ENCODE assay signal across 9 mouse cellular contexts in genomic region chr5:138857010-138857617, GRCm38 (mm10). TPM values are rescaled to one million over a fixed set of nuclear protein-coding genes. Genes with fewer than 3 reads are reported as not detected.
DNase-seq lines count a peak whose midpoint lies in the region; ATAC-seq and TF ChIP-seq lines count a peak whose summit lies in the region.
"Had no signal": no experiment of that assay in that cellular context is flagged by ENCODE, and none has a peak within 500 bp of the region (broad histone marks: within the 10 kb centered on the region; RNA-seq: fewer than 3 reads in every experiment).

No protein-coding gene starts in this region.

- no peaks in the 10 kb centered on the region for H3K9me3 ChIP-seq in heart, embryonic 11.5 days (replicated peaks; ENCODE audit: control insufficient read depth, low read length)
- H3K9me3 ChIP-seq in kidney, embryonic 15.5 days (replicated peaks) = no peaks in the 10 kb centered on the region
- no peaks in the 10 kb centered on the region for H3K9me3 ChIP-seq in limb, embryonic 14.5 days (ENCODE audit: control insufficient read depth, low read length)

- 31% methylated on average over 9 of the region's 9 CpGs for WGBS in heart, embryonic 11.5 days (ENCODE audit: insufficient replicate concordance)
- 28% methylated on average over 9 of the region's 9 CpGs for WGBS in kidney, embryonic 15.5 days
- WGBS in limb, embryonic 14.5 days = 37% methylated on average over 9 of the region's 9 CpGs

- TF ChIP-seq POLR2A in limb, embryonic 14.5 days (IDR thresholded peaks at IDR 0.05; ENCODE audit: borderline replicate concordance, extremely low read depth, insufficient read depth, insufficient read length) = no peak
- TF ChIP-seq POLR2A in testis, adult 2 months (IDR thresholded peaks at IDR 0.05; ENCODE audit: control insufficient read depth, low read depth, low read length) = no peak

- ATAC-seq in heart, embryonic 11.5 days (replicated peaks; ENCODE audit: insufficient number of reproducible peaks, low FRiP score, low TSS enrichment) = no peak
- ATAC-seq in kidney, embryonic 15.5 days (replicated peaks; ENCODE audit: low FRiP score) = peak; percentile 83
- ATAC-seq in limb, embryonic 14.5 days (ENCODE audit: low FRiP score, low read depth) = peak; percentile 53; the same call in 1 of the 2 replicates

- H3K9ac ChIP-seq in heart, embryonic 11.5 days (ENCODE audit: low read depth, low read length) = no peak overlapping the region
- H3K9ac ChIP-seq in kidney, embryonic 15.5 days = no peak overlapping the region
- H3K9ac ChIP-seq in limb, embryonic 14.5 days (ENCODE audit: low read depth, low read length, severe bottlenecking) = no peak overlapping the region

- H3K4me2 ChIP-seq in heart, embryonic 11.5 days = no peak overlapping the region
- no peak overlapping the region for H3K4me2 ChIP-seq in kidney, embryonic 15.5 days
- no peak overlapping the region for H3K4me2 ChIP-seq in limb, embryonic 14.5 days (replicated peaks; ENCODE audit: low read depth, low read length, severe bottlenecking)

- H3K4me3 ChIP-seq in heart, embryonic 11.5 days (ENCODE audit: low read depth, low read length) = no peak overlapping the region
- H3K4me3 ChIP-seq in kidney, embryonic 15.5 days (replicated peaks) = no peak overlapping the region
- H3K4me3 ChIP-seq in limb, embryonic 14.5 days (replicated peaks; ENCODE audit: low read length) = no peak overlapping the region
- no peak overlapping the region for H3K4me3 ChIP-seq in testis, adult 2 months (ENCODE audit: control insufficient read depth, low read depth, low read length)

- peak; percentile 74 to 89 for DNase-seq in heart, adult 18-20 months
- peak; percentile 54 for DNase-seq in embryo, embryonic 11.5 days (ENCODE audit: low read depth, low spot score)
- DNase-seq in heart, adult 8-10 months (ENCODE audit: low spot score) = peak; percentile 60
- peak; percentile 71 for DNase-seq in limb, embryonic 14.5 days (ENCODE audit: low spot score)
- DNase-seq in naive thymus-derived CD4-positive, alpha-beta T cell, adult 2 months (ENCODE audit: low read depth) = peak; percentile 28

- no peaks in the 10 kb centered on the region for H3K27me3 ChIP-seq in heart, embryonic 11.5 days (ENCODE audit: control insufficient read depth, insufficient read depth, low read length)
- H3K27me3 ChIP-seq in kidney, embryonic 15.5 days = no peaks in the 10 kb centered on the region
- no peaks in the 10 kb centered on the region for H3K27me3 ChIP-seq in limb, embryonic 14.5 days (ENCODE audit: control insufficient read depth, insufficient read depth, low read length)
- no peaks in the 10 kb centered on the region for H3K27me3 ChIP-seq in testis, adult 2 months (ENCODE audit: control insufficient read depth, insufficient read depth, low read length)

- H3K4me1 ChIP-seq in heart, embryonic 11.5 days (ENCODE audit: control insufficient read depth, insufficient read depth, low read length) = no peaks in the 10 kb centered on the region
- peaks cover 11% of the 10 kb centered on the region for H3K4me1 ChIP-seq in kidney, embryonic 15.5 days
- no peaks in the 10 kb centered on the region; the same call in 1 of the 2 replicates for H3K4me1 ChIP-seq in limb, embryonic 14.5 days (ENCODE audit: control insufficient read depth, insufficient read depth, low read length)
- no peaks in the 10 kb centered on the region for H3K4me1 ChIP-seq in testis, adult 2 months (ENCODE audit: control insufficient read depth, insufficient read depth, low read length)

- no peak overlapping the region for H3K27ac ChIP-seq in heart, embryonic 11.5 days (ENCODE audit: low read depth, low read length)
- no peak overlapping the region for H3K27ac ChIP-seq in kidney, embryonic 15.5 days
- no peak overlapping the region for H3K27ac ChIP-seq in limb, embryonic 14.5 days (replicated peaks; ENCODE audit: low read depth, low read length)
- H3K27ac ChIP-seq in testis, adult 2 months (ENCODE audit: control insufficient read depth, insufficient read depth, low read depth, low read length) = no peak overlapping the region

- peak; percentile 63; the same call in 1 of the 2 replicates for TF ChIP-seq CTCF in testis, adult 2 months (IDR thresholded peaks at IDR 0.05; ENCODE audit: control insufficient read depth, insufficient read depth, insufficient replicate concordance, low read depth, low read length)

- no peaks in the 10 kb centered on the region for H3K36me3 ChIP-seq in heart, embryonic 11.5 days (ENCODE audit: control insufficient read depth, insufficient read depth, low read length)
- no peaks in the 10 kb centered on the region for H3K36me3 ChIP-seq in kidney, embryonic 15.5 days
- H3K36me3 ChIP-seq in limb, embryonic 14.5 days (ENCODE audit: control insufficient read depth, insufficient read depth, low read length) = no peaks in the 10 kb centered on the region
- H3K36me3 ChIP-seq in testis, adult 2 months (ENCODE audit: control insufficient read depth, insufficient read depth, low read length) = no peaks in the 10 kb centered on the region

RNA-seq across cellular contexts. Expression of gene Gm5294, which starts 37.2 kb away (rescaled TPM):
- total RNA-seq in heart, adult 18-20 months (2021) = not detected
- polyA plus RNA-seq in heart, embryonic 11.5 days (2014; fragmentation: Nextera tagmentation; extraction: Ambion mirVana) = not detected in 2 replicates
- total RNA-seq in heart, adult 8-10 months (2022) = not detected
- not detected in 2 replicates for polyA plus RNA-seq in kidney, embryonic 15.5 days (2015; fragmentation: Nextera tagmentation; extraction: Ambion mirVana)
- polyA plus RNA-seq in limb, embryonic 14.5 days (2012; rRNA removed) = not detected in 2 replicates
- polyA plus RNA-seq in limb, embryonic 14.5 days (2014; fragmentation: Nextera tagmentation; extraction: Ambion mirVana) = not detected in 2 replicates
- polyA plus RNA-seq in testis, adult 2 months (2012; rRNA removed) = 2.3 and 4.2 TPM in 2 replicates
- polyA plus RNA-seq: stomach, embryonic 14.5 days had no signal

Comparison
In these comparisons a context has a peak if more than half of its experiments do, and no peak if none do; other contexts are left out.
1. DNase-seq: peak in every context shown above with its lines; median percentile 82 in heart, adult 18-20 months; 71 in limb, embryonic 14.5 days; 60 in heart, adult 8-10 months; 54 in embryo, embryonic 11.5 days; 28 in naive thymus-derived CD4-positive, alpha-beta T cell, adult 2 months.